Mouse (Mus musculus): ENCODE results near the gene Oxa1l. TPM values are rescaled to one million over a fixed set of nuclear protein-coding genes. Genes with fewer than 3 reads are reported as not detected.

Oxa1l gene
- polyA plus RNA-seq, 1 experiment from 2014 or later, result 54.1 TPM

- DNase-seq (ENCODE audit: low spot score), result no peak
- H3K36me3 ChIP-seq, result no peaks in the 10 kb centered on the region
- H3K9me3 ChIP-seq (replicated peaks), result no peaks in the 10 kb centered on the region
- H3K4me1 ChIP-seq, result peaks cover 32% of the 10 kb centered on the region
- peaks cover 59% of the 10 kb centered on the region for H3K27me3 ChIP-seq (ENCODE audit: low read depth, poor library complexity, severe bottlenecking)
- WGBS, result 27% methylated on average over 5 of the region's 5 CpGs
- H3K27ac ChIP-seq (replicated peaks), result no peak overlapping the region
- no peak overlapping the region for H3K4me3 ChIP-seq
Measured at GRCm38 (mm10) chr14:54416229-54416775, 55.7 kb downstream of the Oxa1l start.

DNA sequence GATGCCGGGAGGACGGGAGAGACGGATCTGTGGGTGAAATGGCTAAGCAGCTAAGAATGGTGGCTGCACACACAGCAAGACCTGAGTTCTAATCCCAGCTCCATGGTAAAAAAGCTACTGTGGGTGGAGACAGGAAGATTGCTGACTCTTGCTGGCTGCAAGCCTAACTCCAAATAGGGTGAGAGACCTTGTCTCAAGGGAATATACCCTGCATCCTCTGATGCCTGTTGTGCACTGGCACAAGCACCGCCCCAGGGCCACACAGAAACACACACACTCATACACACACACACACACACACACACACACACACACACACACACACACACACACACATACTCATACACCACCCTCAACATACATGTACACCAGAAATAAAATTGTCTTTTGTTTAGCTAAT lies 56.2 kb downstream of the Oxa1l start:
- H3K9me3 ChIP-seq (replicated peaks), result no peaks in the 10 kb centered on the region
- no peak overlapping the region for H3K27ac ChIP-seq (replicated peaks)
- H3K36me3 ChIP-seq, result no peaks in the 10 kb centered on the region
- DNase-seq (ENCODE audit: low spot score), result no peak
- peaks cover 59% of the 10 kb centered on the region for H3K27me3 ChIP-seq (ENCODE audit: low read depth, poor library complexity, severe bottlenecking)
- WGBS, result 52% methylated on average over 4 of the region's 4 CpGs
- 0 out of 2 replicates have a peak overlapping the region, but pooled peaks have one; percentile 35 for H3K4me3 ChIP-seq
- peaks cover 32% of the 10 kb centered on the region for H3K4me1 ChIP-seq

GRCm38 (mm10) chr14:54417623-54418081 lies 57.0 kb downstream of the Oxa1l start, which contains the start of gene Slc7a7:
Gene Slc7a7, minus strand, starts transcription at chr14:54417780.
- WGBS, result 6% methylated on average over 19 of the region's 19 CpGs
- Histone ChIP-seq H3K27ac (replicated peaks) (peak within 1 kb of the TSS; percentile 57), H3K36me3 (no peaks in the 10 kb centered on the region), H3K9me3 (replicated peaks) (no peaks in the 10 kb centered on the region), H3K4me3 (peak within 1 kb of the TSS; percentile 35), H3K27me3 (ENCODE audit: low read depth, poor library complexity, severe bottlenecking) (peaks cover 58% of the 10 kb centered on the region), H3K4me1 (peaks cover 29% of the 10 kb centered on the region)
- DNase-seq (ENCODE audit: low spot score), result peak; percentile 39

Other genes with a start within 250 kb of the Oxa1l start
- gene Dad1, start 106.7 kb upstream of the Oxa1l start, polyA plus RNA-seq (2016; fragmentation: Nextera tagmentation; extraction: Ambion mirVana), result 242 and 244 TPM in 2 replicates
- gene Abhd4, start 106.6 kb upstream of the Oxa1l start, polyA plus RNA-seq (2016; fragmentation: Nextera tagmentation; extraction: Ambion mirVana), result 36.7 and 41.5 TPM in 2 replicates
- gene Olfr49, start 75.9 kb upstream of the Oxa1l start, polyA plus RNA-seq (2016; fragmentation: Nextera tagmentation; extraction: Ambion mirVana), result not detected in 2 replicates
- gene Slc7a7, start 56.9 kb downstream of the Oxa1l start, polyA plus RNA-seq (2016; fragmentation: Nextera tagmentation; extraction: Ambion mirVana), result 4.5 and 5.9 TPM in 2 replicates
- gene Mrpl52, start 66.1 kb downstream of the Oxa1l start, polyA plus RNA-seq (2016; fragmentation: Nextera tagmentation; extraction: Ambion mirVana), result 205 and 211 TPM in 2 replicates
- 56.0 and 70.5 TPM in 2 replicates for gene Mmp14, start 70.8 kb downstream of the Oxa1l start, polyA plus RNA-seq (2016; fragmentation: Nextera tagmentation; extraction: Ambion mirVana)
- gene Lrp10, start 103.3 kb downstream of the Oxa1l start, polyA plus RNA-seq (2016; fragmentation: Nextera tagmentation; extraction: Ambion mirVana), result 25.1 and 26.0 TPM in 2 replicates
- gene Rem2, start 115.3 kb downstream of the Oxa1l start, polyA plus RNA-seq (2016; fragmentation: Nextera tagmentation; extraction: Ambion mirVana), result 18.6 and 29.8 TPM in 2 replicates
- gene Prmt5, start 156.7 kb downstream of the Oxa1l start, polyA plus RNA-seq (2016; fragmentation: Nextera tagmentation; extraction: Ambion mirVana), result 148 and 155 TPM in 2 replicates
- gene Haus4, start 193.8 kb downstream of the Oxa1l start, polyA plus RNA-seq (2016; fragmentation: Nextera tagmentation; extraction: Ambion mirVana), result 48.0 and 53.8 TPM in 2 replicates
- gene Ajuba, start 216.7 kb downstream of the Oxa1l start, polyA plus RNA-seq (2016; fragmentation: Nextera tagmentation; extraction: Ambion mirVana), result 66.6 and 88.8 TPM in 2 replicates
- 10.7 and 11.0 TPM in 2 replicates for gene 4931414P19Rik, start 245.2 kb downstream of the Oxa1l start, polyA plus RNA-seq (2016; fragmentation: Nextera tagmentation; extraction: Ambion mirVana)

Data from midbrain, embryonic 10.5 days (tissue).